Mouse (Mus musculus): Measurements from ENCODE around the gene Il17re. TPM values are rescaled to one million over a fixed set of nuclear protein-coding genes. Genes with fewer than 3 reads are reported as not detected.

Il17re gene
- 0.17 and 0.43 TPM in 2 replicates for polyA plus RNA-seq (2021; fragmentation: Nextera tagmentation)
- long read RNA-seq, experiment 1, partial matches to known transcripts: 0 of 1 reads
- long read RNA-seq, experiment 1, other reads (novel, unspliced or antisense): 0 of 1 reads
- long read RNA-seq, experiment 2, partial matches to known transcripts: 0 of 1 reads
- long read RNA-seq, experiment 2, other reads (novel, unspliced or antisense): 1 of 1 reads

DNA sequence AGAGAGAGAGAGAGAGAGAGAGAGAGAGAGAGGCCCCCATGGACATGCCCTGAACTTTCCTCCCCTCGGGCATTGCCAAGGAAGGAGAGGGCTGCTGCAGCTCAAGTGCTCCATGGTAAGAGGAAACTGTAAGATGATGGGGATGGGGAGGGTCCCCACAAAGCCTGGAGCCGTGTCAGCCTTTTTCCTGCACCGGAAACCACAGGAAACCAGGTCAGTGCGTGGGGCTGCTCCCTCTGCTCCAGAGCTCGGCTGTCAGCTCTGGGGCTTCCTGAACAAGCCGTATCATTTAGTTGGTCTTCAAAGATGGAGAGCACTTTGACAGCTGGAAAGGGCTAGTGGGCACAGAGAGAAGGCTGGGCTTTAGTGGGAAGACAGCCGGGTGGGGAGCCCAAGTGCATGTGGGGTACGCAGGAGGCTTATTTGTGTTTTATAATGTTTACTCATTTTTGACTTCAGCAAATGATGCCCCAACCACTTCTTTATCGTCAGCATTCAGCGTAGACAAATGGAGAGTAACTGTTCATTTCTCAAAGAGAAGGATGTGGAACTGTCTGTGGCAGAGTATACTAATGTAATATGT is at the start of gene Il17re:
Il17re (plus strand) TSS at position 533 of the 583 bp plus-strand sequence.

DNA sequence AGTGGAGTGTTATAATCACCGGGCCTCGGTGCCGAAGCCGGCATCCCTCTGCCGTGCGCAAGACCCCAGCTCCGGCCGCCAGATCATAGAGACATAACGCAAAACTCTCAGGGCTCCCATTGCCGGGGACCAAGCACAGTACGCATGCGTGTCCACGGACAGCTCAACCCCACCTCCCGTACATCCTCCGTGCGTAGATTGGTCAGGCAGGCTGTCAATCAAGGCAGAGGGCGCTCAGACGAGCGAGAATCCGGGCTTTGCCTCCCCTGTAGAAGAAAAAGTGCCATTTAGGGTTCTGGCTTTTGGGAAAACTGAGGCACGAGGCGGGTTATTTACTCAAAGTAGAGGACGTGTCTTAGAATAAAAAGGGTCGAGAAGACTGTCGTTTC is 39.1 kb upstream of the Il17re start, which contains the start of gene Rpusd3:
Rpusd3 (minus strand) TSS at position 142 of the 389 bp plus-strand sequence.

DNA sequence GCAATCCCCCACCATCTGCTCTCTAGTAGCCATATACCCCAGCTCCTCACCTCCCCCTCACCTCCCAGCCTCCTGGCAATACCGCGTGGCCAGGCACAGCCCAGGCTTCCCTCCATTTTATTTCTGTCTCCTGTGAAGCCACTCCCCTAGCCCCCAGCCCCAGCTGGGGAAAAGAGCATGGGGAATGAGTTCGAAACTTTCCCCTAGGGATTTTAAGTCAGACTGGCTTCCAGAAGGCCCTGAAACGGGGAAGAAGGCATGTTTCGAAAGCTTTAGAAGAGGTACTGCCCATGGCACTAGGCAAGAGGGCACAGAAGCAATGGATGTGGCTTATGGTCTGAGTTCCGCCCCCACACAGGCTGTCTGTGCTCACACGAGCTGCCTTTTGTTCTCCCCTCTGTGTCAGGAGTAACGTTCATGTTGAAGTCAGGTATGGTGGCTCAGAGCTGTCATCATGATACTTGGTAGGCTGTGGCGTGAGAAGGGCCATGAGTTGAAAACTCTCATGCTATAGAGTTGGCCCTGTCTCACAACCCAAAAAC is 22.5 kb upstream of the Il17re start, which contains the start of gene Cidec:
Cidec (minus strand) TSS at position 97 of the 542 bp plus-strand sequence.

DNA sequence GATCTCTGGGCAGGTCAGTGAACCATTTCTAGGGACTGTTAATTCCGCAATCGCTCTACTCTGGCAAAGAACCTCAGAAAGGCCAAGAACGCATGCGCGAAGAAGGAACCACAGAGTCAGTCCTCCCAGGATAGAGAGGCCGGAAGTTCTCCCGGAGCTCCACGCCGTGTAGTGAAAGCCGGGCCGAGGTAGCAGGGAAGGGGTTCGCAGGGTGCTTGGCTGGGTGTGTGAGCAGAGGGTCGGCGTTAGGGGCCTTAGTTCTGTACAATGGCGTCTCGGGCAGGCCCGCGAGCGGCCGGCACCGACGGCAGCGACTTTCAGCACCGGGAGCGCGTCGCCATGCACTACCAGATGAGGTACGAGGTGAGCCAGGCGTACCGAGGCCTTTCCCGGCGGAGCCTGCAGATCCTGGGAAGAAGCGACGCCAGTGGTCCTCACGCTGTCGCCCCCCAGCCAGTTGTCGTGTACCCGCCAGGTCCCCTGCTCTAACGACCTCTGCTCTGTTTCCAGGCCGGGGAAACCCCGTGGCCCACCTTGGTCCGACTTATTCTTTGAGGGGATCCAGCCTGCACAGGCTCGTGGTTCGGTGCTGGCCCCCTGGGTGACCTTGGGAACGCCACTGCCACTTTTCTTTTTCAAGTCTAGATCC is 15.7 kb upstream of the Il17re start, which contains the start of gene Jagn1:
Jagn1 (plus strand) TSS at position 128 of the 649 bp plus-strand sequence.

DNA sequence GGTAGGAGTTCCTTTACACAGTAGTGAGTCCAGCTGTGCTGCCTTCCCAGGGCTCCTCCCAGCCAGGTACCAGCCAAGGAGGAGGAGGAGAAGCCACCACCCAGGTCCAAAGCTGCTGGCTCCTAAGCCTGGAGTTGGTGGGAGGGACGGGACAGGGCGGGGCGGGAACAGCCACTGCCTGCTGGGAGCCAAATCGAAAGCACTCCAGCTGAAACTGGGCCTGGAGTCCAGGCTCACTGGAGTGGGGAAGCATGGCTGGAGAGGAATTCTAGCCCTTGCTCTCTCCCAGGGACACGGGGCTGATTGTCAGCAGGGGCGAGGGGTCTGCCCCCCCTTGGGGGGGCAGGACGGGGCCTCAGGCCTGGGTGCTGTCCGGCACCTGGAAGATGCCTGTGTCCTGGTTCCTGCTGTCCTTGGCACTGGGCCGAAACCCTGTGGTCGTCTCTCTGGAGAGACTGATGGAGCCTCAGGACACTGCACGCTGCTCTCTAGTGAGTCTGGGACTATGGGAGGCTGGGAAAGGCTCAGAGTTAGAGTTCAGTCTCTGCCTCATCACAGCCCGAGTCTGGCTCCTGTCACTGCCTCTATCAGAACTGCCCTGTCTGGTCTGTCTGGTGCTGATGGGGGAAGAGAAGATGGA is 13.1 kb downstream of the Il17re start, which contains the start of gene Il17rc:
Il17rc (plus strand) TSS at position 131 of the 640 bp plus-strand sequence.

DNA sequence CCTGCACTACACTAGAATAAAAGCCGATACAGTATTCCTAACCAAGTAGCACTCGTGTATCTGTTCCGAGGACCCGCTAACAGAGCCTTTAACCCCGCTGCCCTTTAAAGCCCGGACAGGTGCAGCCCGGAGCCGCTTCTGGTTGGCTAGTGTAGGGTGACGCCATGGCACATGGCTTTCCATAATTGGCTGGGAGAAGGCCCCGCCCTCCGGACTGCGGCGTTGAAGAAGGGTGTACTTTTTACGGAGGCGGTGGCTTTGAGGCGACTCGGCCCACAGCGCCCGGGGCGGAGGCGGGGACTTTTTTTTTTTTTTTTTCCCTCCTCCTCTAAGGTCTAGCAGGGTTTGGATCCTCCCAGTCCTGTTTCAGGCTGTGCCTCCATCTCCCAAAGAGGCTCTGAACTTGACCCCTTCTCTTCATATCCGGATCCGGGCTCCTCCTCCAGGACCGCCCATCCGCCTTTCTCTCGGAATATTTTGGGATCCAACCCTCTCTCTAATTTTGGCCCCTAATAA is 24.9 kb downstream of the Il17re start, which contains the start of gene Creld1:
Creld1 (plus strand) TSS at position 198 of the 516 bp plus-strand sequence.

DNA sequence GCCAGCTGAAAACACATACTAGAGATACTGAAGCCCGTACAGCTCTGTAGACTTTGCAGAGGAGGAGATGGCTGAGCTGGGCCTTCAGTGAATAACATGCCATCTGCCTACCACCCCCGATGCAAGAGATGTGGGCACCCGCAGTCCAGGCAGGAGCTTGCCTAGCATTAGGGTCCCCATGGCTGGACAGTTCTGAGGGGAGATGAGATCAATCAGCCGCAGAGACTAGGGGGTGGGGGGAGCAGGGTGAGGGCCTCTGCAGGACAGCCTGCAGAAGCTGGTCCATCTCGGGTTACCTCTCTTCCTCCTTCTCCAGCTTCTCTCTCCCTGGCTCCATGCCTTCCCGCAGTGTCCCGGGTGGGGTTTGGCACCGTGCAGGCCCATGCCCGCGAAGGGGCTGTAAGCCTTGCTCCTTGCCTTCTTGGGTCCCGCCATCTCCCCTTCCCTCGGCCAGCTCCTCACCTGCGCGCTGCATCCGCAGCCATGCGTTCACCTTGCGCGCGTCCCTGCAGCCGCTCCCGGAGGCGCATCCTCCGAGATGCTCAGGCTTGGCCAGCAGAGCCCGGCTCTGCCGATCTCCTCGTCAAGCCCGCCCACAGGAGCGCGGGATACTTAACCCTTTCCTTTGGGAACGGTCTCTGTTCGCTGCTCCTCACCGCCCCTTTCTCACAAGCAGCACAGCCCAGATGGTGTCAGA is 43.3 kb downstream of the Il17re start, which contains the start of gene Prrt3:
Prrt3 (minus strand) TSS at position 544 of the 697 bp plus-strand sequence.

Other genes with a start within 250 kb of the Il17re start
- gene Mtmr14, start 220.6 kb upstream of the Il17re start, polyA plus RNA-seq (2021; fragmentation: Nextera tagmentation): 12.2 and 14.7 TPM in 2 replicates
- gene Cpne9, start 176.2 kb upstream of the Il17re start, polyA plus RNA-seq (2021; fragmentation: Nextera tagmentation): 45.4 and 61.0 TPM in 2 replicates
- gene Brpf1, start 151.3 kb upstream of the Il17re start, polyA plus RNA-seq (2021; fragmentation: Nextera tagmentation): 3.6 and 9.5 TPM in 2 replicates
- 2.1 and 4.3 TPM in 2 replicates for gene Ogg1, start 131.5 kb upstream of the Il17re start, polyA plus RNA-seq (2021; fragmentation: Nextera tagmentation)
- 117 and 124 TPM in 2 replicates for gene Camk1, start 114.5 kb upstream of the Il17re start, polyA plus RNA-seq (2021; fragmentation: Nextera tagmentation)
- 16.2 and 28.5 TPM in 2 replicates for gene Tada3, start 80.6 kb upstream of the Il17re start, polyA plus RNA-seq (2021; fragmentation: Nextera tagmentation)
- gene Arpc4, start 80.4 kb upstream of the Il17re start, polyA plus RNA-seq (2021; fragmentation: Nextera tagmentation): 287 and 388 TPM in 2 replicates
- gene Ttll3, start 69.2 kb upstream of the Il17re start, polyA plus RNA-seq (2021; fragmentation: Nextera tagmentation): 3.0 and 3.4 TPM in 2 replicates
- 16.2 and 16.3 TPM in 2 replicates for gene Rpusd3, start 39.1 kb upstream of the Il17re start, polyA plus RNA-seq (2021; fragmentation: Nextera tagmentation)
- not detected in 2 replicates for gene Cidec, start 22.7 kb upstream of the Il17re start, polyA plus RNA-seq (2021; fragmentation: Nextera tagmentation)
- gene Jagn1, start 15.9 kb upstream of the Il17re start, polyA plus RNA-seq (2021; fragmentation: Nextera tagmentation): 76.8 and 86.7 TPM in 2 replicates
- 5.2 and 6.6 TPM in 2 replicates for gene Il17rc, start 12.9 kb downstream of the Il17re start, polyA plus RNA-seq (2021; fragmentation: Nextera tagmentation)
- gene Creld1, start 24.8 kb downstream of the Il17re start, polyA plus RNA-seq (2021; fragmentation: Nextera tagmentation): 78.3 and 85.0 TPM in 2 replicates
- 18.0 and 26.8 TPM in 2 replicates for gene Prrt3, start 43.4 kb downstream of the Il17re start, polyA plus RNA-seq (2021; fragmentation: Nextera tagmentation)
- gene Emc3, start 73.2 kb downstream of the Il17re start, polyA plus RNA-seq (2021; fragmentation: Nextera tagmentation): 84.7 and 101 TPM in 2 replicates
- 3.6 and 4.7 TPM in 2 replicates for gene Fancd2, start 73.2 kb downstream of the Il17re start, polyA plus RNA-seq (2021; fragmentation: Nextera tagmentation)
- 0.27 and 0.33 TPM in 2 replicates for gene Fancd2os, start 142.2 kb downstream of the Il17re start, polyA plus RNA-seq (2021; fragmentation: Nextera tagmentation)
- gene Brk1, start 146.3 kb downstream of the Il17re start, polyA plus RNA-seq (2021; fragmentation: Nextera tagmentation): 287 and 297 TPM in 2 replicates
- 37.1 and 39.1 TPM in 2 replicates for gene Vhl, start 165.5 kb downstream of the Il17re start, polyA plus RNA-seq (2021; fragmentation: Nextera tagmentation)
- gene Irak2, start 180.0 kb downstream of the Il17re start, polyA plus RNA-seq (2021; fragmentation: Nextera tagmentation): 8.5 and 16.6 TPM in 2 replicates
- 1.1 and 1.4 TPM in 2 replicates for gene Tatdn2, start 238.6 kb downstream of the Il17re start, polyA plus RNA-seq (2021; fragmentation: Nextera tagmentation)